Mouse (Mus musculus) kidney, embryonic 16.5 days (tissue): ENCODE results near the gene Dennd4c. TPM values are rescaled to one million over a fixed set of nuclear protein-coding genes. Genes with fewer than 3 reads are reported as not detected.

Experiments used
- ATAC-seq: fragments of 200-750 bp; cut with Nextera tagmentation; 2 replicates; pipeline ENCODE4 v1.8.0; 2017; ENCODE audit warnings: moderate TSS enrichment; ENCODE audit not compliant: low FRiP score, low TSS enrichment
- H3K27ac ChIP-seq: fragments of 300-500 bp; sonication (generic); 2 replicates; pipeline ENCODE4 v1.5.1; 2014; ENCODE audit warnings: low read length
- H3K27me3 ChIP-seq: fragments of 300-500 bp; sonication (generic); 2 replicates; pipeline ENCODE4 v1.6.1; 2014; ENCODE audit warnings: low read length, control low read depth, mixed read lengths; ENCODE audit not compliant: insufficient read depth
- H3K36me3 ChIP-seq: fragments of 300-500 bp; sonication (generic); 2 replicates; pipeline ENCODE4 v1.6.1; 2014; ENCODE audit warnings: low read length, control low read depth, mixed read lengths; ENCODE audit not compliant: insufficient read depth
- H3K4me1 ChIP-seq: fragments of 300-500 bp; sonication (generic); 2 replicates; pipeline ENCODE4 v1.6.1; 2014; ENCODE audit warnings: low read length, control low read depth, mixed read lengths; ENCODE audit not compliant: insufficient read depth
- H3K4me2 ChIP-seq: fragments of 300-500 bp; sonication (generic); replicated peaks from 2 replicates; pipeline ENCODE4 v1.6.1; 2014; ENCODE audit warnings: low read depth, low read length
- H3K4me3 ChIP-seq: fragments of 300-500 bp; sonication (generic); 2 replicates; pipeline ENCODE4 v1.5.1; 2014; ENCODE audit warnings: mild to moderate bottlenecking, low read length
- H3K9ac ChIP-seq: fragments of 300-500 bp; sonication (generic); replicated peaks from 2 replicates; pipeline ENCODE4 v1.6.1; 2014; ENCODE audit warnings: low read length
- H3K9me3 ChIP-seq: fragments of 300-500 bp; sonication (generic); 2 replicates; pipeline ENCODE4 v1.6.1; 2016; ENCODE audit warnings: low read length, control low read depth
- WGBS: fragments of 180-500 bp; shearing (Covaris S2); extraction: QIAGEN DNeasy Blood & Tissue Kit; methylation state at CpG from one replicate; pipeline ENCODE4 v1.1.7; 2014; 5-methylcytosine and 5-hydroxymethylcytosine counted together
- polyA plus RNA-seq: library from polyadenylated mRNA; unstranded; fragments of >200 nt; fragmentation: Nextera tagmentation; extraction: Ambion mirVana; gene quantifications from 2 replicates; pipeline ENCODE4 v1.2.1, GENCODE M21; 2015

Gene Dennd4c
- polyA plus RNA-seq = 6.5 and 7.6 TPM in 2 replicates

DNA sequence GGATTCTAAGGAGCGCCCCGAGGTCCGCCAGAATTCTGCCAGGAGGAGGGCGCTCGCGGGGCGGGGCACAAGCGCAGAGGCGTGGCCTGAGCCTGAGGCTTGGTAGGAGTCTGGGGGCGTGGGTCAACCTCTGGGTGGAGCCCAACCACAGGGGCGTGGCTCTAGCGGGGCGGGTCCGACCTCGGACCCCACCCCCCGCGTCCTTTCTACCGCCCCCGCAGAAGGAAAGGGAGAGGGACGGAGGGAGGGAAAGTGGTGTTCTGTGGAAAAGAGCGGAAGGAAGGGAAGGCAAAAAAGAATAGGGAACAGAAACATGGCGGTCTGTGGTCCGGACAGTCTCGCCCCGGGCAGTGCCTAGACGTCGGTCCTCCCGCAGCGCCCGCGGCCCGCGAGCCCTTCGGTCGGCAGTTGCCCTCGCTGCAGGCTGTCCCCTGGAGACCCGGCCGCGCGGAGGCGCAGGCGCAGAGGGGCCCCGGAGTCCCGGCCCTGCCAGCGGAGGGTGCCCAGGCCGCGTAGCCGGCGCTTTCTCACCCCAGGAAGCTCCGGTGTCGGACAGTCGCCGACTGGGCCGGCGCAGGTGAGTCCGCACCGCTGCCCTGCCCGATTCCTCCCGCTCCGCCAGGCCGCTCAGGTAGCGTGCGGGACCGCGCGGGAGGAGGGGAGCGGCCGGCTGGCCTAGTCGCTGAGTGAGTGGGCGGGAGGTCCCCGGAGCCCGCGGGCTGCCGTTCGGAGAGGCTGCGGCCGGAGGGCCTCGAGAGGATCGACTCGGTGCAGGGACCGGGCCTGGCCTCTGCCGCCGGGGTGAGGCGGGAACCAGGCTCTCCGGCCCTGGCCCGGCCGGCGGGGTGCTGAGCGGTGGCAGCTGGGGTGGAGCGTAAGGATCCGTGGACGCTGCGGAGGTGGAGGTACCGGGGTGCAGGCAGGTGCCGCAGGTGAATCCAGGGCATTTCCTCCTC is at the start of gene Dennd4c:
TSS of gene Dennd4c (plus strand) at position 220 of the 956 bp plus-strand sequence.
- peaks cover 13% of the 10 kb centered on the region for H3K4me1 ChIP-seq
- under 1% methylated on average over 92 of the region's 95 CpGs for WGBS
- ATAC-seq = peak; percentile 97

DNA sequence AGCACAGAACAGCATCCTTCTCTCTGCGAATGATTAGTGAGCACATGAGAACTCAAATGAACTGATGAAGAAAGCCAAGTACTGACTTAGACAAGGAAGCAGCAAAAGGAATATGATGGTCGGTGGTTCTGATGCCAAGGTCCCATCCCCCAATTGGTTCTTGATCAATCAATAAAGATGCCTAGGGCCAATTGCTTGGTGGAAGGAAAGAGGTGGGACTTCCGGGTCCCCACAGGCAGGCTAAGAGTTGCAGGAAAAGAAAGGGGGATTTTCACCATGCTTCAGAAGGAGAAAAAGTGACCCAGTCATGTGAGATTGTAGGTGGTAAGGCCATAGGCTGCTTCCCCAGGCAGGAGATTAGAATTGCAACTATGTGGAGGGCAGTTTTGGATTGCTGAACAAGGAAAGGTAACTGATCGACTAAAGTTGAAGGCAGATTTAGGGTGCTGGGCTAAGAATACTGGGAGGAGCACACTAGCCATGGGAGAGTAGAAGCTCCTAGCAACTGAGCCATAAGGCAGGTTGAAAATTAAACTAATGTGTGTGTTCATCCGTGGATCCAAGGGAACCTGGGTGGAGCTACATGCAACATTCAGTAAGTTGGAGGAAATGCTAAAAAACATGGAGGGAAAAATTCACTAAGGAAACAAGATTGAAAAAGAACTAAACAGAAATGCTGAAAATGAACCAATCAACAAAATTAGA is 49.0 kb upstream of the Dennd4c start:
- no peak overlapping the region for H3K4me2 ChIP-seq
- H3K9me3 ChIP-seq = 0 out of 2 replicates have a peak, but pooled peaks cover 4% of the 10 kb centered on the region
- peak overlapping the region; percentile 29; the same call in 1 of the 2 replicates for H3K27ac ChIP-seq
- ATAC-seq = peak; percentile 76; the same call in 1 of the 2 replicates
- H3K9ac ChIP-seq = no peak overlapping the region
- WGBS = 60% methylated on average over 5 of the region's 5 CpGs
- no peaks in the 10 kb centered on the region for H3K36me3 ChIP-seq
- H3K27me3 ChIP-seq = no peaks in the 10 kb centered on the region
- no peak overlapping the region for H3K4me3 ChIP-seq
- no peaks in the 10 kb centered on the region for H3K4me1 ChIP-seq

More for the DNA sequence above, at the start of gene Dennd4c:
- H3K36me3 ChIP-seq = no peaks in the 10 kb centered on the region
- H3K9me3 ChIP-seq = no peaks in the 10 kb centered on the region
- H3K27me3 ChIP-seq = no peaks in the 10 kb centered on the region
- peak within 1 kb of the TSS; percentile 90 for H3K27ac ChIP-seq
- peak within 1 kb of the TSS; percentile 99 for H3K4me3 ChIP-seq
- H3K4me2 ChIP-seq = peak within 1 kb of the TSS; percentile 87
- H3K9ac ChIP-seq = peak within 1 kb of the TSS; percentile 98

DNA sequence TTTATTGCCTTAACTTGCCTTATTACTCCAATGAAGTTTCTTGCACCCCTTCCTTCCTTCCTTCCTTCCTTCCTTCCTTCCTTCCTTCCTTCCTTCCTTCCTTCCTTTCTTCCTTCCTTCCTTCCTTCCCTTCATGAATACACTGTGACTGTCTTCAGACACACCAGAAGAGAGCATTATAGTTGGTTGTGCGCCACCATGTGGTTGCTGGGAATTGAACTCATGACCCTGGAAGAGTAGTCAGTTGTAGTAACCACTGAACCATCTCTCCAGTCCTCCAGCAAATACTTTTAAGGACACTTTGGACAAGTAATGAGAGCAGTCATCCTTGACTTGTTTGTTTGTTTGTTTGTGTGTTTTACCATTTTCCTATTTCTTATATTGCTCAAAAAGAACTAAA is 39.6 kb upstream of the Dennd4c start:
- WGBS = 45% methylated on average over 1 of the region's 1 CpGs
- Histone ChIP-seq H3K4me3 (no peak overlapping the region), H3K4me1 (no peaks in the 10 kb centered on the region), H3K4me2 (no peak overlapping the region), H3K36me3 (no peaks in the 10 kb centered on the region), H3K27ac (no peak overlapping the region), H3K9ac (no peak overlapping the region), H3K9me3 (no peaks in the 10 kb centered on the region), H3K27me3 (no peaks in the 10 kb centered on the region)
- no peak for ATAC-seq

DNA sequence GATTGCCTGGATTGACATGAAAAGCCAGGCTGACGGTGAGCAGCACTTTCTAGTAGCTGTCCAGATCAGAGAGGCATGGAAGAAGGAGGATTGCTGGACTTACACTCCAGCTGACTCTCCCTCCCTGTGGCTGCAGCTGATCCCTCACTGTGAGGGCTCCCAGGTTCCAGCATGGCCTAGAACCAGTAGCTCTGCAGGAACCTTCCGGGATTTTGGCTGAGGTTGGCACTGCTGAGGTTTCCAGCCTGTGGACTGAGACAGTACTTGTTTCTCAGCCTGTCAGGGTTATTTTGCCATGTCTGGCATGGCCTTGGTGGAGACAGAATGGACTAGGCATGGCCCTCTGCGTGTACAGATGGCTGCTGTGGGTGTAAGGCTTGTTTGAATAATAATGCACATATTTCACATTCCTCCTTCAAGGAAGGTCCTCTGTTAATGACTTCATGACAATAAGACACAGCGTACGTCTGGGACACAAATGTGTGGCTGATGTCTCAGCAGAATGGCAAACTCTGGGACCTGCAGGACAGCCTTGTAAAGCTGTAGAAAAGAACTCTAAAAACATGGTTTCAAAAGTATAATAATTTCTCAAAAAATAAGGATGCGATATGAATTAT is 38.2 kb upstream of the Dennd4c start:
- no peaks in the 10 kb centered on the region for H3K27me3 ChIP-seq
- H3K36me3 ChIP-seq = no peaks in the 10 kb centered on the region
- no peaks in the 10 kb centered on the region for H3K9me3 ChIP-seq
- no peaks in the 10 kb centered on the region for H3K4me1 ChIP-seq
- no peak overlapping the region for H3K9ac ChIP-seq
- ATAC-seq = no peak
- no peak overlapping the region for H3K4me2 ChIP-seq
- no peak overlapping the region for H3K27ac ChIP-seq
- no peak overlapping the region for H3K4me3 ChIP-seq
- WGBS = 80% methylated on average over 6 of the region's 6 CpGs

DNA sequence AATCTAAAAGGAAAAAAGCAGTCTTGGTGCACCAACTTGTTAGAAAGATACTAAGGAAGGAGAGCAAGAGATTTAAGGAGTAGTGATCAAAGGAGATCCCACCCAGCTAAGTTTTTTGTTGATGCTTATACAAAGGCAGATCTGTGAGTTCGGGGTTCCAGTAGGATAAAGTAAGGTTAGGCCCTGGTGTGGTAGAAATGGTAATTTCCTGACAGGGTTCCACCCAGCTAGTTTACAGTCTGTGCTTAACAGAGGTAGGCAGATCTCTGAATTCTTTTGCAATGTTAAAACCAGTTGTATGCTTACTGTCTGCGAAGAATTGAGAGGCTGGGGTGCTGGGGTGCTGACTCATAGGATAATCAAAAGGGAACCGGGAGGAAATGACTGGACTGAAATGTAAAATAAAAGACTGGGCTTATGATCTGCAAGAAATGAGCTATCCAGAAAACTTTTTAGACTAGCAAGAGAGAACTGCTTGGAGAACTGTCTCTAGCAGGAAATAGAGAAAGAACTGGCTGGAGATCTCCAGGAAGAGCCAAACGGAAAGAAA is 37.6 kb upstream of the Dennd4c start:
- Histone ChIP-seq H3K4me2 (no peak overlapping the region), H3K27ac (no peak overlapping the region), H3K9me3 (no peaks in the 10 kb centered on the region), H3K36me3 (no peaks in the 10 kb centered on the region), H3K9ac (no peak overlapping the region), H3K4me3 (no peak overlapping the region), H3K27me3 (no peaks in the 10 kb centered on the region), H3K4me1 (no peaks in the 10 kb centered on the region)
- 65% methylated on average over 4 of the region's 4 CpGs for WGBS
- ATAC-seq = no peak

DNA sequence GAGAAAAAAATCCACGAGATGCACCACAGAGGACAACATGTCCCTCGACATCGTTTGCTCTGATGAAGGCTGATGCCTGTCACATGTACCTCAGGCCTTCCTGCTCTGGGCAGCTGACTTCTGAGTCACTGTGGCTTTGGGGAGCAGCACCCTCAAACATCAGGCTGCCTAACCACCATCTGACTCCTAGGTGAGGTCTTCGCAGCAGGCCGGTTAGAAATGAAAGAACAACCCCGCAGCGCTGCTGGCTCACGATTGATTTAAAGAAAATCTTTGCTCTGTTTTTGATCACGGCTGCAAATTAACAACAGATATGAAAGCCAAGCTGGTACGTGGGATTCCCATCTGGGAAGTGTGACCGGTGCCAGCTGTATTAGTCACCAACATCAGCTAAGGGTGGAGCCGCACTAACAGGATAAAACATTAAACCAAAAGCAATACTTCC is 35.6 kb upstream of the Dennd4c start:
- Histone ChIP-seq H3K9ac (no peak overlapping the region), H3K27ac (no peak overlapping the region), H3K4me1 (no peaks in the 10 kb centered on the region), H3K27me3 (no peaks in the 10 kb centered on the region), H3K4me3 (no peak overlapping the region), H3K4me2 (no peak overlapping the region), H3K36me3 (no peaks in the 10 kb centered on the region), H3K9me3 (no peaks in the 10 kb centered on the region)
- WGBS = 82% methylated on average over 12 of the region's 12 CpGs
- no peak for ATAC-seq

DNA sequence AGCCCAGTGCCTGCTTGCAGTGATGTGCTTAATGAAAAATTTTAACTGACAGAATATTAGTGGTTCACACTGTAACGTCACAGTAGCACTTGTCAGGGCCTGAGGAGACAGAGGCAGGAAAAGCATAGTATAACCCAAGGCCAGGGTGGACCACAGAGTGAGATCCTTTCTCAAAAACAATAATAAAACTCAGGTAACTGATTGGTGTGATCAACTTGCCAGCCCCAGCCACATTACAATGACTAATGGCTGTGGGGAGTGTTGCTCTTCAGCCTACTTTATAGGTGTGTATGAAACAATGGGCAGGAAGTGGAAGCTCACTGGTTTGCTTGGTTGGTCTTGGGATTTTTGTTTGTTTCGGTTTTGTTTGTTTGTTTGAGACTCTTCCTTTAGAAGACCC is 34.8 kb upstream of the Dennd4c start:
- H3K9ac ChIP-seq = no peak overlapping the region
- 72% methylated on average over 2 of the region's 2 CpGs for WGBS

DNA sequence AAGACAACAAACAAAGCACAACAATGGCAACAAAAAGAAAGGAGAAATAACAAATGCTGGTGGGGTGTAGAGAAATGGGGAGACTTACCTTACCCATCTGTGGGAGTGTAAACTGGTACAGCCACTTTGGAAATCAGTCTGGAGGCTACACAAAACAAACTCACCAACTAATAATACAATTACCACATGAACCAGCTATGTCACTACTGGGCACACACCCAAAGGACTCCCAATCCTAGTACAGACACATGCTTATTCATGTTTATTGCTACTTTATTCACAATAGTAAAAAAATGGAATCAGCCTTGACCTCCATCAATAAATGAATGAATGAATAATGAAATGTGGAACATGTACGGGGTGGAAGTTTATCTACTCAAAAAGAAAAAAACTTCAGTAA is 33.0 kb upstream of the Dennd4c start:
- no peaks in the 10 kb centered on the region for H3K27me3 ChIP-seq
- H3K4me3 ChIP-seq = no peak overlapping the region
- no peak overlapping the region for H3K27ac ChIP-seq
- no peaks in the 10 kb centered on the region for H3K36me3 ChIP-seq
- H3K4me2 ChIP-seq = no peak overlapping the region
- no peaks in the 10 kb centered on the region for H3K4me1 ChIP-seq
- H3K9ac ChIP-seq = no peak overlapping the region
- no peaks in the 10 kb centered on the region for H3K9me3 ChIP-seq
- no peak for ATAC-seq
- 85% methylated on average over 1 of the region's 1 CpGs for WGBS

More for the DNA sequence above, 34.8 kb upstream of the Dennd4c start:
- ATAC-seq = no peak
- H3K4me2 ChIP-seq = no peak overlapping the region
- no peaks in the 10 kb centered on the region for H3K36me3 ChIP-seq
- no peaks in the 10 kb centered on the region for H3K4me1 ChIP-seq
- no peaks in the 10 kb centered on the region for H3K27me3 ChIP-seq
- no peaks in the 10 kb centered on the region for H3K9me3 ChIP-seq
- H3K27ac ChIP-seq = no peak overlapping the region
- no peak overlapping the region for H3K4me3 ChIP-seq

DNA sequence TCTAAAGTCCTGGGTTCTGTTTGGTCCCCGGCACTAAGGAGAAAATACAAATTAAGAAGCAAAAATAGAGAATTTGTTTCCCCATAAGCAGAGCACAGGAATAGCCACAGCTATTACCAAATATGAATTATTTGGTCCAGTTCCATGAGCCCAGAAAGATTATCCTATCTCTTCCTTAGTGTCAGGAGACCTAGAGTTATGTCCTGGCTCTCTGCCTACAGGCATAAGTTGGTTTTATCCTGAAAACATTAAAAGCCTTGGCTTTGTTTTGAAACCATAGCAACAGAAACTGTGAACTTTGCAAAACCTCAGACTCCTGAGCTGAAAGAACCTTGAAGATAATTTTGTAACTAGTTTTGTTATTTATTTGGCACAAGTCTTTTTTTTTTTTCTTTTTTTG is 31.2 kb upstream of the Dennd4c start:
- no peak overlapping the region for H3K27ac ChIP-seq
- H3K4me1 ChIP-seq = no peaks in the 10 kb centered on the region
- WGBS = 78% methylated on average over 1 of the region's 1 CpGs
- H3K27me3 ChIP-seq = no peaks in the 10 kb centered on the region
- no peak overlapping the region for H3K4me3 ChIP-seq
- no peak overlapping the region for H3K9ac ChIP-seq
- H3K4me2 ChIP-seq = no peak overlapping the region
- no peaks in the 10 kb centered on the region for H3K36me3 ChIP-seq
- no peaks in the 10 kb centered on the region for H3K9me3 ChIP-seq
- no peak for ATAC-seq
